Mouse (Mus musculus) small intestine, adult 2 months (tissue): ENCODE results near the gene Mrpl41.

Experiments
- CTCF ChIP-seq: fragments of 200-500 bp; IDR thresholded peaks from 2 replicates; pipeline ENCODE4 v1.5.1; 2012; ENCODE audit warnings: low read depth, mild to moderate bottlenecking, control low read depth, inconsistent platforms, low read length, moderate library complexity, mixed read lengths; ENCODE audit not compliant: insufficient replicate concordance, insufficient read length; ENCODE audit errors: extremely low read depth
- POLR2A ChIP-seq: fragments of 200-500 bp; IDR thresholded peaks from 2 replicates; pipeline ENCODE4 v1.6.1; 2012; ENCODE audit warnings: low read depth, mild to moderate bottlenecking, control low read depth, inconsistent platforms, low read length, moderate library complexity

GRCm38 (mm10) chr2:25003946-25004786 is 29.3 kb upstream of the Mrpl41 start:
- TF ChIP-seq CTCF (no peak), POLR2A (no peak)
